In genomic region chr2:165821671-165822070, GRCm38 (mm10) we compare ENCODE assay signal across 17 mouse cellular contexts.
"Had no signal": no experiment of that assay in that cellular context is flagged by ENCODE, and none has a peak within 500 bp of the region (broad histone marks: within the 10 kb centered on the region; RNA-seq: fewer than 3 reads in every experiment).

No protein-coding gene starts in this region.

- DNase-seq: kidney, adult 9 months; kidney, postnatal 10 days; kidney, postnatal 4 days; lung, adult 2 months; lung, postnatal 10 days; retina, postnatal 1 day; right cerebral cortex, postnatal 4 days; spleen, adult 18-20 months; thymus, adult 18-20 months; thymus, postnatal 14 days had no signal

- H3K9me3 ChIP-seq: limb, embryonic 13.5 days; liver, embryonic 15.5 days; megakaryocyte, embryonic 14.5 days had no signal

- H3K27me3 ChIP-seq: limb, embryonic 13.5 days; liver, embryonic 15.5 days; megakaryocyte, embryonic 14.5 days had no signal

- H3K4me1 ChIP-seq: liver, embryonic 15.5 days had no signal

- H3K27ac ChIP-seq: liver, embryonic 15.5 days; macrophage had no signal

- H3K9ac ChIP-seq: limb, embryonic 13.5 days; liver, embryonic 15.5 days had no signal

- H3K4me2 ChIP-seq: limb, embryonic 13.5 days; liver, embryonic 11.5 days; liver, embryonic 15.5 days; midbrain, embryonic 11.5 days had no signal

- ATAC-seq: intestine, postnatal 0 days had no signal

- H3K4me3 ChIP-seq: limb, embryonic 13.5 days; liver, embryonic 15.5 days; megakaryocyte, embryonic 14.5 days had no signal
